Mouse (Mus musculus) ES-E14 (cell line): ENCODE data around the gene Olfr48.

ENCODE experiments used
- HCFC1 ChIP-seq: IDR thresholded peaks from 2 replicates; pipeline ENCODE4 v1.6.1; 2012; ENCODE audit warnings: low read length, inconsistent platforms, borderline replicate concordance; ENCODE audit not compliant: insufficient read depth
- MAFK ChIP-seq: IDR thresholded peaks from 2 replicates; pipeline ENCODE4 v1.6.1; 2014; ENCODE audit warnings: mild to moderate bottlenecking, low read depth, low read length, inconsistent platforms; ENCODE audit not compliant: insufficient read depth
- ZC3H11A ChIP-seq: IDR thresholded peaks from 2 replicates; pipeline ENCODE4 v1.6.1; 2012; ENCODE audit warnings: low read depth, mild to moderate bottlenecking, inconsistent platforms, low read length, borderline replicate concordance
- ZNF384 ChIP-seq: IDR thresholded peaks from 2 replicates; pipeline ENCODE4 v1.6.1; 2012; ENCODE audit warnings: low read depth, low read length, inconsistent platforms

DNA sequence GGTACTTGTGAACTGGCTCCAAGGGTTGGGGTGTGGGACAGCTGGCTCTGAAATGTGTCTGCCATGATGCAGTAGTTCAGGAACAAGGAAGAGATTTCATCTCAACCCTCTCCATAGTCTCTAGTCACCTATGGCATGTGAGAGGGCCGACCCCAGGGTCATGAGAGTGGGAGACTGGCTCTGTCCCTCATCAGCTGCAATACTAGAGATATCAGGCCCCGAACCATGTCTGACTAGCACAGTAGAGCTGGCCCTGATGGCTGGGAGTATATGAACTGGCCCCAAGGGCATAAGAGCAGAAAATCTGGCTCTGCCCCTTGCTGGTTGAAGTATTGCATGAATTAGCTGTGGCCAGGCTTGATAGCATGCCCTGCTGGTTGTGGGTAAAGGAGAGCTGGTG is 37.3 kb downstream of the Olfr48 start:
- TF ChIP-seq ZC3H11A (no peak), HCFC1 (no peak), ZNF384 (no peak), MAFK (no peak)
